Mouse (Mus musculus) heart, embryonic 14.5 days (tissue): Measurements from ENCODE around the gene Krt77. TPM values are rescaled to one million over a fixed set of nuclear protein-coding genes. Genes with fewer than 3 reads are reported as not detected.

Experiments used
- ATAC-seq: fragments of 200-750 bp; cut with Nextera tagmentation; 2 replicates; pipeline ENCODE4 v1.8.0; 2017; ENCODE audit warnings: low read depth, moderate TSS enrichment; ENCODE audit not compliant: insufficient number of reproducible peaks, insufficient read depth, low FRiP score
- H3K27ac ChIP-seq, 2 experiments: fragments of 200-500 bp in 1 of 2; fragments of 300-500 bp in 1 of 2; sonication (generic) in 1 of 2; replicated peaks in 1 of 2; 2 replicates each; pipeline ENCODE4 v1.5.1; 2012 to 2014; ENCODE audit warnings: low read depth in 2 of 2, low read length in 2 of 2, control low read depth in 1 of 2, mild to moderate bottlenecking in 1 of 2, mixed read lengths in 1 of 2; ENCODE audit not compliant: control insufficient read depth in 1 of 2, insufficient read depth in 1 of 2
- H3K27me3 ChIP-seq: fragments of 300-500 bp; sonication (generic); 2 replicates; pipeline ENCODE4 v1.6.1; 2014; ENCODE audit warnings: mild to moderate bottlenecking, low read length, control low read depth; ENCODE audit not compliant: control insufficient read depth, insufficient read depth
- H3K36me3 ChIP-seq: fragments of 300-500 bp; sonication (generic); 2 replicates; pipeline ENCODE4 v1.6.1; 2014; ENCODE audit warnings: mild to moderate bottlenecking, control low read depth, low read length, mixed read lengths; ENCODE audit not compliant: control insufficient read depth, insufficient read depth
- H3K4me1 ChIP-seq, 2 experiments: fragments of 200-500 bp in 1 of 2; fragments of 300-500 bp in 1 of 2; sonication (generic) in 1 of 2; 2 replicates each; pipeline ENCODE4 v1.6.1; 2012 to 2014; ENCODE audit warnings: low read length in 2 of 2, control low read depth in 1 of 2, mixed read lengths in 1 of 2; ENCODE audit not compliant: control insufficient read depth in 2 of 2, insufficient read depth in 2 of 2
- H3K4me2 ChIP-seq: fragments of 300-500 bp; sonication (generic); 2 replicates; pipeline ENCODE4 v1.6.1; 2014; ENCODE audit warnings: mild to moderate bottlenecking, low read length
- H3K4me3 ChIP-seq, 2 experiments: fragments of 200-500 bp in 1 of 2; fragments of 300-500 bp in 1 of 2; sonication (generic) in 1 of 2; 2 replicates each; pipeline ENCODE4 v1.5.1; 2012 to 2014; ENCODE audit warnings: low read length in 2 of 2, mild to moderate bottlenecking in 2 of 2, control low read depth in 1 of 2, low read depth in 1 of 2, moderate library complexity in 1 of 2; ENCODE audit not compliant: control insufficient read depth in 1 of 2, insufficient read depth in 1 of 2
- H3K9ac ChIP-seq: fragments of 300-500 bp; sonication (generic); 2 replicates; pipeline ENCODE4 v1.6.1; 2014; ENCODE audit warnings: mild to moderate bottlenecking, low read length
- H3K9me3 ChIP-seq: fragments of 300-500 bp; sonication (generic); 2 replicates; pipeline ENCODE4 v1.6.1; 2016; ENCODE audit warnings: low read length, control low read depth; ENCODE audit not compliant: control insufficient read depth
- WGBS: fragments of 180-500 bp; shearing (Covaris S2); extraction: QIAGEN DNeasy Blood & Tissue Kit; methylation state at CpG from one replicate; pipeline ENCODE4 v1.1.7; 2014; 5-methylcytosine and 5-hydroxymethylcytosine counted together
- microRNA-seq: library from miRNA; unstranded; fragments of <30 nt; microRNA quantifications from one replicate; pipeline ENCODE4, GENCODE M21; 2016
- polyA plus RNA-seq: library from polyadenylated mRNA; unstranded; fragments of >200 nt; fragmentation: Nextera tagmentation; extraction: Ambion mirVana; gene quantifications from 2 replicates; pipeline ENCODE4 v1.2.1, GENCODE M21; 2014

Krt77 gene
- polyA plus RNA-seq, 1 experiment from 2014 or later = not detected

DNA sequence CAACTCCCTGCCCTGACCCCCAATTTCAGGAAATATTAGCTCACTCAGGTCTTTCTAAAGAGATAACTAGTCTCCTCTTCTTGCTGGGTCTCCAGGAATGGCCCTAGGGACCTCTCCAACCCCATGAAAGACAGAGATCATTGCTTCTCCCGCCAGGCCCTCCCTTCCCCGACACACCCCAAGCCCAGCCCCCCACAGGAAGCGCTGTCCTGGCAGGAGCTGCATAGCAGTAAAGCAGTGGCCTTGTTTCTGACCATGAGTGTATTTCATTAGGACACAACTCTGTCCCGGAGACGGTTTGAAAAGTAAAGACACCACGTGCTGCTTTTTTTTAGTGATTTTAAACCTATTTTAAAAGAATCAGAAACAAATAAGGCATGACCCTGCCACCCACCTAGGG, 36.4 kb downstream of the Krt77 start:
- H3K4me2 ChIP-seq = no peak overlapping the region
- WGBS = 44% methylated on average over 6 of the region's 6 CpGs
- no peak for ATAC-seq

DNA sequence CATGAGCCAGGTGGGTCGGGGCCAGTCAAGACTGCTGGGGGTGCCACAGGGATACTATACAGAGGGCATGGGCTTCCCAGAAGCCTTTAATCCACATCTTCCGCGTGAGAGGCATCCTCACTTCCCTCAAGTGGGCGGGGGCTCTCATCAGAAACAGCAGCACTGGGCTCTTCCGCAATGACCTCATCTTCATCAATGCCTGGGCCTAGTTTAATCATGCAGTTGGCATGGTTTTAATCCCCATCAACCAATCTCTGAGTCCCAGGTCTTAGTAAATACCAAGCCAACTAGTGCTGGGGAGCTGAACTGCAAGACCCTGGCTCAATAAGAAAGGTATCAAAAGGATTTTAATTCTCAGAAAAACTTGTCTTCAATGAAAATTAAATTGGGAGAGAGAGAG, 40.1 kb downstream of the Krt77 start:
- H3K4me1 ChIP-seq = no peaks in the 10 kb centered on the region
- H3K9ac ChIP-seq = no peak overlapping the region
- no peaks in the 10 kb centered on the region for H3K36me3 ChIP-seq
- H3K9me3 ChIP-seq = no peaks in the 10 kb centered on the region
- ATAC-seq = no peak
- WGBS = 65% methylated on average over 5 of the region's 5 CpGs
- no peaks in the 10 kb centered on the region; the same call in 1 of the 2 replicates for H3K27me3 ChIP-seq
- H3K4me3 ChIP-seq = no peak overlapping the region
- H3K4me2 ChIP-seq = no peak overlapping the region
- H3K27ac ChIP-seq = no peak overlapping the region

More for the DNA sequence above, 36.4 kb downstream of the Krt77 start:
- no peaks in the 10 kb centered on the region for H3K4me1 ChIP-seq
- H3K27ac ChIP-seq = no peak overlapping the region
- no peaks in the 10 kb centered on the region for H3K36me3 ChIP-seq
- no peaks in the 10 kb centered on the region for H3K27me3 ChIP-seq
- H3K9ac ChIP-seq = no peak overlapping the region
- H3K9me3 ChIP-seq = no peaks in the 10 kb centered on the region
- H3K4me3 ChIP-seq = no peak overlapping the region

DNA sequence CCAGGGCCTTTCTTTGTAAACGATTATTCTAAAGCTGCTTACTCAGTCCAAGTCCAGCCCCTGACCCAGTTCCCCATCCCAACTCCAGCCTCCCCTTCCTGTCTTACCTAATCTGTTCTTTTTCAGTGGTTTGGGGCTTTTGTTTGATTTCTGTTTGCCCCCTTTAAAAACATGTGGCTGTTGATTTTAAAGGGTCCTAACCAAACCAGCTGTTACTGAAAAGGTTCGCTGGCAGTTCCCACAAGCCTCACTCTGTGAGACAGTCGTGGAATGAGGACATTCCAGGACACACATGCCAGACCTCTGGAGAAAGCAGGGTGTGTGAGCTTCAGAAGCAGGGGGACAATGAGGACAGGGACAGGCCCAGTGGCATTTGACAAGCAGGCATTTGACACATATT, 47.7 kb downstream of the Krt77 start:
- no peak for ATAC-seq
- no peak overlapping the region for H3K9ac ChIP-seq
- H3K4me1 ChIP-seq = no peaks in the 10 kb centered on the region; a peak in 1 of 4 replicates
- H3K4me3 ChIP-seq = no peak overlapping the region
- no peaks in the 10 kb centered on the region for H3K36me3 ChIP-seq
- 17% methylated on average over 3 of the region's 3 CpGs for WGBS
- no peak overlapping the region for H3K27ac ChIP-seq
- H3K9me3 ChIP-seq = no peaks in the 10 kb centered on the region
- no peak overlapping the region for H3K4me2 ChIP-seq
- 0 out of 2 replicates have a peak, but pooled peaks cover 4% of the 10 kb centered on the region for H3K27me3 ChIP-seq

DNA sequence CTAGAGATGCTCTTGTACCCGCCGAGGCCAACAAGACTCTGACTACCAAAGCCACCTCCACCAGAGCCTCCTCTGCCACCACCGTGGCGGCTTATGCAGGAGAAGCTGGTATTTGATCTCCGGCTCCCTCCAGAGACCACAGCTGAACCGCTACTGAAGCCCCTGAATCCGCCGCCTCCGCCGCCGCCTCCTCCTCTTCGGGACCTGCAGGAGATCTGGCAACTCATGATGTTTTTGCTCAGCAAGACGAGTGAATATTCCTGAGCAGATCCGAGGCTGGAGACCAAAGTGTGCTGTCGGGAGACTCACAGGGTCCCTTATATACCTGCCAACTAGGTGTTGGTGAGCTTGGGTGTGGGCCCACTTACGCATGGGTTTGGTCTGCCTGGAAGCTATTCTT, 51.6 kb downstream of the Krt77 start, which contains the start of gene Krt2:
TSS of gene Krt2 (minus strand) at position 295 of the 400 bp plus-strand sequence.
- Histone ChIP-seq H3K27ac (no peak within 1 kb of the TSS), H3K9me3 (no peaks in the 10 kb centered on the region), H3K4me2 (no peak within 1 kb of the TSS), H3K4me3 (no peak within 1 kb of the TSS), H3K9ac (no peak within 1 kb of the TSS), H3K4me1 (no peaks in the 10 kb centered on the region; a peak in 1 of 4 replicates), H3K36me3 (no peaks in the 10 kb centered on the region), H3K27me3 (peaks cover 18% of the 10 kb centered on the region; the same call in 1 of the 2 replicates)
- ATAC-seq = no peak
- 60% methylated on average over 16 of the region's 16 CpGs for WGBS

Small RNAs within 50 kb of the gene (microRNA-seq; reads per million reads assigned to microRNA genes)
- gene Gm44356 = not detected

Other genes starting within 250 kb of the Krt77 start
- gene Gm5414, start 241.5 kb downstream of the Krt77 start, polyA plus RNA-seq = not detected in 2 replicates
- gene Gm5478, start 222.3 kb downstream of the Krt77 start, polyA plus RNA-seq = not detected in 2 replicates
- not detected in 2 replicates for gene Krt6b, start 189.4 kb downstream of the Krt77 start, polyA plus RNA-seq
- gene Krt6a, start 175.4 kb downstream of the Krt77 start, polyA plus RNA-seq = not detected in 2 replicates
- gene Krt5, start 156.8 kb downstream of the Krt77 start, polyA plus RNA-seq = not detected in 2 replicates
- gene Krt71, start 126.6 kb downstream of the Krt77 start, polyA plus RNA-seq = not detected in 2 replicates
- not detected in 2 replicates for gene Krt72, start 83.2 kb downstream of the Krt77 start, polyA plus RNA-seq
- gene Krt73, start 67.4 kb downstream of the Krt77 start, polyA plus RNA-seq = not detected in 2 replicates
- not detected in 2 replicates for gene Krt2, start 51.5 kb downstream of the Krt77 start, polyA plus RNA-seq
- gene Krt1, start 18.9 kb downstream of the Krt77 start, polyA plus RNA-seq = 0.31 and 0.55 TPM in 2 replicates
- gene Krt76, start 23.2 kb upstream of the Krt77 start, polyA plus RNA-seq = not detected in 2 replicates
- gene Krt4, start 55.0 kb upstream of the Krt77 start, polyA plus RNA-seq = 0.42 TPM in 1 of 2 replicates, not detected in the other
- gene Krt79, start 70.6 kb upstream of the Krt77 start, polyA plus RNA-seq = 0.51 and 0.63 TPM in 2 replicates
- not detected in 2 replicates for gene Krt78, start 84.6 kb upstream of the Krt77 start, polyA plus RNA-seq
- gene Krt8, start 134.8 kb upstream of the Krt77 start, polyA plus RNA-seq = 8.6 and 11.9 TPM in 2 replicates
- 15.4 and 20.6 TPM in 2 replicates for gene Krt18, start 158.5 kb upstream of the Krt77 start, polyA plus RNA-seq
- 70.8 and 78.0 TPM in 2 replicates for gene Eif4b, start 204.1 kb upstream of the Krt77 start, polyA plus RNA-seq
- gene Tns2, start 230.7 kb upstream of the Krt77 start, polyA plus RNA-seq = 27.2 and 30.1 TPM in 2 replicates